Mouse (Mus musculus) heart, postnatal 14 days (tissue): ENCODE measurements around the gene Vmn1r14. TPM values are rescaled to one million over a fixed set of nuclear protein-coding genes. Genes with fewer than 3 reads are reported as not detected.
"Not testable (repeated sequence)": the region's sequence is repeated elsewhere in the genome, so short reads cannot be mapped to it uniquely, and the experiment has no call there.

Experiments used
- DNase-seq, 2 experiments: peaks; one replicate each; pipeline ENCODE4 v3.0.0; 2021 to 2022
- intact Hi-C: fragments of 180-260 bp; cut with DNase I; formaldehyde crosslinking; loops from one replicate; pipeline ENCODE4 v1.15.1; 2025
- long read RNA-seq, 2 experiments: library from polyadenylated mRNA; stranded (forward); transcript quantifications; one replicate each; pipeline ENCODE4 v2.0.0; 2021
- total RNA-seq, 2 experiments: library from RNA; stranded (reverse); gene quantifications; 2 replicates each; pipeline ENCODE4 v1.2.3; 2021

Gene Vmn1r14
- total RNA-seq, result not detected
- long read RNA-seq, experiment 1, result 0 reads
- long read RNA-seq, experiment 2, result 0 reads

GRCm38 (mm10) chr6:57231386-57231785, at the start of gene Vmn1r14:
TSS of gene Vmn1r14 (plus strand) at chr6:57231686.
- intact Hi-C loops, result no loop called here
- no peak for DNase-seq

- intact Hi-C loops, result not testable (repeated sequence)
These were observed 41.5 kb upstream of the Vmn1r14 start for GRCm38 (mm10) chr6:57190016-57190415.

GRCm38 (mm10) chr6:57202990-57203389, 28.5 kb upstream of the Vmn1r14 start, which contains the start of gene Vmn1r13:
TSS of gene Vmn1r13 (plus strand) at chr6:57203290.
- DNase-seq, intact Hi-C loops: not testable (repeated sequence)

More at GRCm38 (mm10) chr6:57190016-57190415, 41.5 kb upstream of the Vmn1r14 start:
- DNase-seq, result not testable (repeated sequence)

GRCm38 (mm10) chr6:57257652-57258051, 26.2 kb downstream of the Vmn1r14 start, which contains the start of gene Vmn1r15:
TSS of gene Vmn1r15 (plus strand) at chr6:57257952.
- intact Hi-C loops, result no loop called here
- no peak for DNase-seq

- intact Hi-C loops, result no loop called here
These were observed 29.5 kb downstream of the Vmn1r14 start for GRCm38 (mm10) chr6:57260990-57261389.

GRCm38 (mm10) chr6:57271881-57272280, 40.4 kb downstream of the Vmn1r14 start:
- intact Hi-C loops, result no loop called here

More at GRCm38 (mm10) chr6:57260990-57261389, 29.5 kb downstream of the Vmn1r14 start:
- no peak for DNase-seq

GRCm38 (mm10) chr6:57272517-57272916, 41.0 kb downstream of the Vmn1r14 start:
- intact Hi-C loops, result no loop called here
- DNase-seq, result no peak

More at GRCm38 (mm10) chr6:57271881-57272280, 40.4 kb downstream of the Vmn1r14 start:
- no peak for DNase-seq

GRCm38 (mm10) chr6:57278952-57279351, 47.5 kb downstream of the Vmn1r14 start:
- no peak for DNase-seq
- intact Hi-C loops, result no loop called here

Other genes with a start within 250 kb of the Vmn1r14 start
- not detected for gene Vmn1r6, start 234.4 kb upstream of the Vmn1r14 start, total RNA-seq
- not detected for gene Vmn1r7, start 206.4 kb upstream of the Vmn1r14 start, total RNA-seq
- gene Vmn1r8, start 199.4 kb upstream of the Vmn1r14 start, total RNA-seq, result not detected
- not detected for gene Vmn1r9, start 164.9 kb upstream of the Vmn1r14 start, total RNA-seq
- not detected for gene Vmn1r10, start 122.2 kb upstream of the Vmn1r14 start, total RNA-seq
- gene Vmn1r11, start 98.2 kb upstream of the Vmn1r14 start, total RNA-seq, result not detected
- not detected for gene Vmn1r12, start 74.8 kb upstream of the Vmn1r14 start, total RNA-seq
- gene Vmn1r13, start 28.4 kb upstream of the Vmn1r14 start, total RNA-seq, result not detected
- gene Vmn1r15, start 26.3 kb downstream of the Vmn1r14 start, total RNA-seq, result not detected
- gene Vmn1r16, start 97.8 kb downstream of the Vmn1r14 start, total RNA-seq, result not detected
- not detected for gene Vmn1r17, start 132.0 kb downstream of the Vmn1r14 start, total RNA-seq
- gene Vmn1r18, start 164.1 kb downstream of the Vmn1r14 start, total RNA-seq, result not detected
- not detected for gene Vmn1r19, start 172.1 kb downstream of the Vmn1r14 start, total RNA-seq
- not detected for gene Vmn1r20, start 197.2 kb downstream of the Vmn1r14 start, total RNA-seq